ENCODE assay signal across 29 mouse cellular contexts in genomic region chr2:84695007-84695695, GRCm38 (mm10). TPM values are rescaled to one million over a fixed set of nuclear protein-coding genes. Genes with fewer than 3 reads are reported as not detected.
A peak's percentile ranks its signal among the peaks of the same experiment; 100 is the strongest.
DNase-seq lines count a peak whose midpoint lies in the region; ATAC-seq lines count a peak whose summit lies in the region.
"Had no signal": no experiment of that assay in that cellular context is flagged by ENCODE, and none has a peak within 500 bp of the region (broad histone marks: within the 10 kb centered on the region; RNA-seq: fewer than 3 reads in every experiment).

No protein-coding gene starts in this region.

- no peak overlapping the region for H3K4me3 ChIP-seq in intestine, embryonic 15.5 days (replicated peaks)
- H3K4me3 ChIP-seq in intestine, embryonic 16.5 days (ENCODE audit: low read length) = no peak overlapping the region
- H3K4me3 ChIP-seq in lung, embryonic 16.5 days (ENCODE audit: low read length) = no peak overlapping the region
- H3K4me3 ChIP-seq: embryonic facial prominence, embryonic 12.5 days; embryonic facial prominence, embryonic 15.5 days; forebrain, embryonic 12.5 days; forebrain, embryonic 15.5 days; heart, embryonic 12.5 days; heart, embryonic 15.5 days; hindbrain, embryonic 10.5 days; hindbrain, embryonic 13.5 days had no signal

- H3K9ac ChIP-seq in intestine, embryonic 15.5 days = no peak overlapping the region
- H3K9ac ChIP-seq in intestine, embryonic 16.5 days (ENCODE audit: low read depth, low read length) = no peak overlapping the region
- H3K9ac ChIP-seq in lung, embryonic 16.5 days (ENCODE audit: low read length) = no peak overlapping the region
- H3K9ac ChIP-seq: embryonic facial prominence, embryonic 12.5 days; embryonic facial prominence, embryonic 15.5 days; forebrain, embryonic 12.5 days; forebrain, embryonic 15.5 days; heart, embryonic 12.5 days; heart, embryonic 15.5 days; hindbrain, embryonic 13.5 days had no signal

- H3K4me2 ChIP-seq in intestine, embryonic 15.5 days (replicated peaks) = no peak overlapping the region
- no peak overlapping the region for H3K4me2 ChIP-seq in intestine, embryonic 16.5 days (ENCODE audit: low read depth, low read length)
- H3K4me2 ChIP-seq in lung, embryonic 16.5 days (ENCODE audit: low read depth, low read length) = no peak overlapping the region
- H3K4me2 ChIP-seq: embryonic facial prominence, embryonic 12.5 days; embryonic facial prominence, embryonic 15.5 days; forebrain, embryonic 12.5 days; forebrain, embryonic 15.5 days; heart, embryonic 12.5 days; heart, embryonic 15.5 days; hindbrain, embryonic 13.5 days had no signal

- DNase-seq in adrenal gland, postnatal 14 days = peak; percentile 17
- DNase-seq in adrenal gland, postnatal 36 days = no peak
- no peak for DNase-seq in lung, postnatal 14 days
- DNase-seq in cerebellum, postnatal 25 days = no peak
- DNase-seq: adrenal gland, adult 2 months; adrenal gland, postnatal 25 days; cerebellum, adult 18-20 months; cerebellum, adult 9-10 months; cerebellum, postnatal 14 days; gastrocnemius, postnatal 10 days; gastrocnemius, postnatal 36 days; heart, postnatal 10 days; heart, postnatal 36 days had no signal

- peaks cover 25% of the 10 kb centered on the region; the same call in 1 of the 2 replicates for H3K36me3 ChIP-seq in intestine, embryonic 15.5 days
- peaks cover 13% of the 10 kb centered on the region for H3K36me3 ChIP-seq in intestine, embryonic 16.5 days (ENCODE audit: control insufficient read depth, insufficient read depth, low read length)
- H3K36me3 ChIP-seq in lung, embryonic 16.5 days (ENCODE audit: control insufficient read depth, insufficient read depth, low read length) = peaks cover 32% of the 10 kb centered on the region

- WGBS in intestine, embryonic 15.5 days = 74% methylated on average over 5 of the region's 5 CpGs
- 75% methylated on average over 5 of the region's 5 CpGs for WGBS in intestine, embryonic 16.5 days
- 61% methylated on average over 5 of the region's 5 CpGs for WGBS in lung, embryonic 16.5 days

- no peaks in the 10 kb centered on the region for H3K4me1 ChIP-seq in intestine, embryonic 15.5 days (replicated peaks)
- H3K4me1 ChIP-seq in intestine, embryonic 16.5 days (ENCODE audit: control insufficient read depth, insufficient read depth, low read length) = no peaks in the 10 kb centered on the region
- H3K4me1 ChIP-seq in lung, embryonic 16.5 days (replicated peaks; ENCODE audit: control insufficient read depth, insufficient read depth, low read length) = peaks cover 2% of the 10 kb centered on the region; the same call in 1 of the 2 replicates
- H3K4me1 ChIP-seq: embryonic facial prominence, embryonic 12.5 days; embryonic facial prominence, embryonic 15.5 days; forebrain, embryonic 12.5 days; forebrain, embryonic 15.5 days; heart, embryonic 12.5 days; heart, embryonic 15.5 days; hindbrain, embryonic 10.5 days; hindbrain, embryonic 13.5 days had no signal

- H3K9me3 ChIP-seq in intestine, embryonic 15.5 days = no peaks in the 10 kb centered on the region
- no peaks in the 10 kb centered on the region for H3K9me3 ChIP-seq in intestine, embryonic 16.5 days (ENCODE audit: control insufficient read depth, low read length)
- H3K9me3 ChIP-seq in lung, embryonic 16.5 days (ENCODE audit: control insufficient read depth, low read length) = no peaks in the 10 kb centered on the region
- H3K9me3 ChIP-seq: embryonic facial prominence, embryonic 12.5 days; embryonic facial prominence, embryonic 15.5 days; forebrain, embryonic 12.5 days; forebrain, embryonic 15.5 days; G1E; heart, embryonic 12.5 days; heart, embryonic 15.5 days; hindbrain, embryonic 10.5 days; hindbrain, embryonic 13.5 days had no signal

- peak; percentile 34; the same call in 1 of the 2 replicates for ATAC-seq in intestine, embryonic 15.5 days
- no peak for ATAC-seq in intestine, embryonic 16.5 days
- ATAC-seq in lung, embryonic 16.5 days (ENCODE audit: low read depth) = peak; percentile 89
- ATAC-seq in CD4-positive, CD25-positive, alpha-beta regulatory T cell, adult 4 months = peak; percentile 25
- ATAC-seq: forebrain, embryonic 15.5 days; hindbrain, embryonic 16.5 days had no signal

- no peak overlapping the region for H3K27ac ChIP-seq in intestine, embryonic 15.5 days
- H3K27ac ChIP-seq in intestine, embryonic 16.5 days (ENCODE audit: low read length) = no peak overlapping the region
- H3K27ac ChIP-seq in lung, embryonic 16.5 days (ENCODE audit: low read length) = peak overlapping the region; percentile 51
- H3K27ac ChIP-seq: embryonic facial prominence, embryonic 12.5 days; embryonic facial prominence, embryonic 15.5 days; forebrain, embryonic 12.5 days; forebrain, embryonic 15.5 days; heart, embryonic 15.5 days; hindbrain, embryonic 10.5 days; hindbrain, embryonic 13.5 days had no signal

- no peaks in the 10 kb centered on the region for H3K27me3 ChIP-seq in intestine, embryonic 15.5 days (replicated peaks)
- H3K27me3 ChIP-seq in intestine, embryonic 16.5 days (replicated peaks; ENCODE audit: control insufficient read depth, insufficient read depth, low read length) = no peaks in the 10 kb centered on the region
- H3K27me3 ChIP-seq in lung, embryonic 16.5 days (ENCODE audit: control insufficient read depth, insufficient read depth, low read depth, low read length) = no peaks in the 10 kb centered on the region
- H3K27me3 ChIP-seq: CH12.LX; embryonic facial prominence, embryonic 12.5 days; embryonic facial prominence, embryonic 15.5 days; forebrain, embryonic 12.5 days; forebrain, embryonic 15.5 days; heart, embryonic 12.5 days; heart, embryonic 15.5 days; hindbrain, embryonic 13.5 days had no signal

RNA-seq across cellular contexts. Expression of gene Tmx2, which starts 16.2 kb away (rescaled TPM):
- total RNA-seq in adrenal gland, postnatal 14 days (2021) = 102 and 103 TPM in 2 replicates
- total RNA-seq in adrenal gland, postnatal 36 days (2021) = 100 to 1,000 TPM; 138 to 157 TPM
- polyA plus RNA-seq in intestine, embryonic 15.5 days (2015; fragmentation: Nextera tagmentation; extraction: Ambion mirVana) = 140 and 144 TPM in 2 replicates
- 151 and 163 TPM in 2 replicates for polyA plus RNA-seq in intestine, embryonic 16.5 days (2015; fragmentation: Nextera tagmentation; extraction: Ambion mirVana)
- 115 and 117 TPM in 2 replicates for polyA plus RNA-seq in lung, embryonic 16.5 days (2015; fragmentation: Nextera tagmentation; extraction: Ambion mirVana)
- 100 to 1,000 TPM; 115 to 140 TPM for polyA plus RNA-seq in CD4-positive, CD25-positive, alpha-beta regulatory T cell, adult 4 months (2017; shearing (Covaris generic))

RNA-seq across cellular contexts. Expression of gene Med19, which starts 16.9 kb away (rescaled TPM):
- total RNA-seq in adrenal gland, postnatal 14 days (2021) = 20.9 and 21.4 TPM in 2 replicates
- 10 to 100 TPM; 25.5 to 26.3 TPM for total RNA-seq in adrenal gland, postnatal 36 days (2021)
- 32.5 and 34.7 TPM in 2 replicates for polyA plus RNA-seq in intestine, embryonic 15.5 days (2015; fragmentation: Nextera tagmentation; extraction: Ambion mirVana)
- 29.0 and 31.6 TPM in 2 replicates for polyA plus RNA-seq in intestine, embryonic 16.5 days (2015; fragmentation: Nextera tagmentation; extraction: Ambion mirVana)
- 34.6 and 38.0 TPM in 2 replicates for polyA plus RNA-seq in lung, embryonic 16.5 days (2015; fragmentation: Nextera tagmentation; extraction: Ambion mirVana)
- 10 to 100 TPM; 14.9 to 18.3 TPM for polyA plus RNA-seq in CD4-positive, CD25-positive, alpha-beta regulatory T cell, adult 4 months (2017; shearing (Covaris generic))

RNA-seq across cellular contexts. Expression of gene Gm28635, which starts 17.3 kb away (rescaled TPM):
- total RNA-seq in adrenal gland, postnatal 14 days (2021) = not detected in 2 replicates
- total RNA-seq in adrenal gland, postnatal 36 days (2021) = not detected
- polyA plus RNA-seq in intestine, embryonic 15.5 days (2015; fragmentation: Nextera tagmentation; extraction: Ambion mirVana) = not detected in 2 replicates
- polyA plus RNA-seq in intestine, embryonic 16.5 days (2015; fragmentation: Nextera tagmentation; extraction: Ambion mirVana) = not detected in 2 replicates
- not detected in 2 replicates for polyA plus RNA-seq in lung, embryonic 16.5 days (2015; fragmentation: Nextera tagmentation; extraction: Ambion mirVana)
- polyA plus RNA-seq in CD4-positive, CD25-positive, alpha-beta regulatory T cell, adult 4 months (2017; shearing (Covaris generic)) = not detected
- total RNA-seq: adrenal gland, adult 2 months; adrenal gland, postnatal 25 days; CH12.LX; G1E; gastrocnemius, postnatal 10 days; gastrocnemius, postnatal 36 days; granulocyte monocyte progenitor cell, adult 5-6 weeks had no signal
- polyA plus RNA-seq: adrenal gland, adult 2 months; embryonic facial prominence, embryonic 12.5 days; embryonic facial prominence, embryonic 15.5 days; forebrain, embryonic 12.5 days; forebrain, embryonic 15.5 days; G1E; heart, embryonic 12.5 days; heart, embryonic 15.5 days; hindbrain, embryonic 10.5 days; hindbrain, embryonic 13.5 days; hindbrain, embryonic 16.5 days had no signal

RNA-seq across cellular contexts. Expression of gene Zdhhc5, which starts 19.8 kb away (rescaled TPM):
- 52.8 and 58.1 TPM in 2 replicates for total RNA-seq in adrenal gland, postnatal 14 days (2021)
- 10 to 100 TPM; 63.3 to 63.9 TPM for total RNA-seq in adrenal gland, postnatal 36 days (2021)
- polyA plus RNA-seq in intestine, embryonic 15.5 days (2015; fragmentation: Nextera tagmentation; extraction: Ambion mirVana) = 24.6 and 26.5 TPM in 2 replicates
- 18.3 and 23.4 TPM in 2 replicates for polyA plus RNA-seq in intestine, embryonic 16.5 days (2015; fragmentation: Nextera tagmentation; extraction: Ambion mirVana)
- 24.2 and 28.2 TPM in 2 replicates for polyA plus RNA-seq in lung, embryonic 16.5 days (2015; fragmentation: Nextera tagmentation; extraction: Ambion mirVana)
- 10 to 100 TPM; 10.1 to 12.5 TPM for polyA plus RNA-seq in CD4-positive, CD25-positive, alpha-beta regulatory T cell, adult 4 months (2017; shearing (Covaris generic))

RNA-seq across cellular contexts. Expression of gene Selenoh, which starts 24.6 kb away (rescaled TPM):
- 44.8 and 47.8 TPM in 2 replicates for total RNA-seq in adrenal gland, postnatal 14 days (2021)
- 10 to 100 TPM; 27.2 to 47.4 TPM for total RNA-seq in adrenal gland, postnatal 36 days (2021)
- polyA plus RNA-seq in intestine, embryonic 15.5 days (2015; fragmentation: Nextera tagmentation; extraction: Ambion mirVana) = 225 and 234 TPM in 2 replicates
- 184 and 206 TPM in 2 replicates for polyA plus RNA-seq in intestine, embryonic 16.5 days (2015; fragmentation: Nextera tagmentation; extraction: Ambion mirVana)
- 315 and 316 TPM in 2 replicates for polyA plus RNA-seq in lung, embryonic 16.5 days (2015; fragmentation: Nextera tagmentation; extraction: Ambion mirVana)
- 100 to 1,000 TPM in 1 of 2 experiments, 10 to 100 TPM in 1; 96.4 to 131 TPM for polyA plus RNA-seq in CD4-positive, CD25-positive, alpha-beta regulatory T cell, adult 4 months (2017; shearing (Covaris generic))
